Mouse (Mus musculus) MEL (cell line): ENCODE measurements around the gene Apod. TPM values are rescaled to one million over a fixed set of nuclear protein-coding genes. Genes with fewer than 3 reads are reported as not detected.

Source experiments
- DNase-seq: peaks from one replicate; pipeline ENCODE4 v3.0.0; 2011; ENCODE audit warnings: low read depth, low spot score
- H3K27ac ChIP-seq: 2 replicates; pipeline ENCODE4 v1.5.1; 2012; ENCODE audit warnings: low read depth, mild to moderate bottlenecking, control low read depth, low read length, moderate library complexity; ENCODE audit not compliant: control insufficient read depth
- H3K27me3 ChIP-seq, 2 experiments: fragments of 150-350 bp in 1 of 2; sonication (generic) in 1 of 2; 2 replicates each; pipeline ENCODE4 v1.6.1; 2012; ENCODE audit warnings: low read length in 2 of 2, mild to moderate bottlenecking in 2 of 2, improper control_type of control experiment in 1 of 2, moderate library complexity in 1 of 2; ENCODE audit not compliant: insufficient read depth in 2 of 2, control insufficient read depth in 1 of 2
- H3K36me3 ChIP-seq, 2 experiments: 2 replicates each; pipeline ENCODE4 v1.6.1; 2012 to 2014; ENCODE audit warnings: low read length in 2 of 2, improper control_type of control experiment in 1 of 2, inconsistent platforms in 1 of 2, mild to moderate bottlenecking in 1 of 2; ENCODE audit not compliant: insufficient read depth in 2 of 2, control insufficient read depth in 1 of 2
- H3K4me1 ChIP-seq, 2 experiments: fragments of 150-350 bp in 1 of 2; sonication (generic) in 1 of 2; 2 replicates each; pipeline ENCODE4 v1.6.1; 2012; ENCODE audit warnings: low read length in 2 of 2, improper control_type of control experiment in 1 of 2, mild to moderate bottlenecking in 1 of 2; ENCODE audit not compliant: insufficient read depth in 2 of 2, control insufficient read depth in 1 of 2
- H3K4me3 ChIP-seq, 2 experiments: fragments of 150-350 bp in 1 of 2; sonication (generic) in 1 of 2; 2 replicates each; pipeline ENCODE4 v1.5.1; 2012; ENCODE audit warnings: low read depth in 2 of 2, low read length in 2 of 2, mild to moderate bottlenecking in 2 of 2, moderate library complexity in 2 of 2, control low read depth in 1 of 2, improper control_type of control experiment in 1 of 2; ENCODE audit not compliant: control insufficient read depth in 1 of 2, insufficient read depth in 1 of 2
- H3K79me2 ChIP-seq: 2 replicates; pipeline ENCODE4 v1.6.1; 2012; ENCODE audit warnings: mild to moderate bottlenecking, low read length, moderate library complexity; ENCODE audit not compliant: control insufficient read depth, poor library complexity, insufficient read depth
- H3K9ac ChIP-seq: 2 replicates; pipeline ENCODE4 v1.6.1; 2012; ENCODE audit warnings: low read depth, mild to moderate bottlenecking, control low read depth, low read length, moderate library complexity; ENCODE audit not compliant: control insufficient read depth, poor library complexity, severe bottlenecking
- H3K9me3 ChIP-seq: fragments of 150-350 bp; sonication (generic); replicated peaks from 2 replicates; pipeline ENCODE4 v1.6.1; 2012; ENCODE audit warnings: mild to moderate bottlenecking, low read length, improper control_type of control experiment, moderate library complexity; ENCODE audit not compliant: insufficient read depth
- CTCF ChIP-seq, 3 experiments: IDR thresholded peaks in 2 of 3; conservative IDR thresholded peaks in 1 of 3; 2 replicates each; pipeline ENCODE4 v1.5.1; 2011 to 2012; ENCODE audit warnings: low read length in 3 of 3, low read depth in 2 of 3, mild to moderate bottlenecking in 2 of 3, improper control_type of control experiment in 1 of 3, inconsistent platforms in 1 of 3, mixed read lengths in 1 of 3, moderate library complexity in 1 of 3; ENCODE audit not compliant: control insufficient read depth in 1 of 3, insufficient read depth in 1 of 3, poor library complexity in 1 of 3, severe bottlenecking in 1 of 3
- E2F4 ChIP-seq: IDR thresholded peaks from 2 replicates; pipeline ENCODE4 v1.6.1; 2011; ENCODE audit warnings: low read depth, low read length, improper control_type of control experiment, borderline replicate concordance
- ETS1 ChIP-seq: IDR thresholded peaks from 2 replicates; pipeline ENCODE4 v1.6.1; 2012; ENCODE audit warnings: low read depth, mild to moderate bottlenecking, inconsistent platforms, low read length, improper control_type of control experiment, moderate library complexity
- GATA1 ChIP-seq: IDR thresholded peaks from 2 replicates; pipeline ENCODE4 v1.6.1; 2011; ENCODE audit warnings: low read depth, low read length, improper control_type of control experiment
- HCFC1 ChIP-seq: IDR thresholded peaks from 2 replicates; pipeline ENCODE4 v1.6.1; 2012; ENCODE audit warnings: low read depth, mild to moderate bottlenecking, inconsistent platforms, low read length, improper control_type of control experiment, moderate library complexity
- JUND ChIP-seq: IDR thresholded peaks from 2 replicates; pipeline ENCODE4 v1.6.1; 2011; ENCODE audit warnings: low read depth, mild to moderate bottlenecking, improper control_type of control experiment, low read length
- KAT2A ChIP-seq: conservative IDR thresholded peaks from 2 replicates; pipeline ENCODE4 v1.6.1; 2012; ENCODE audit warnings: low read depth, low read length, improper control_type of control experiment, inconsistent platforms
- MAX ChIP-seq: IDR thresholded peaks from 2 replicates; pipeline ENCODE4 v1.6.1; 2011; ENCODE audit warnings: low read length, improper control_type of control experiment
- MEF2A ChIP-seq: IDR thresholded peaks from 2 replicates; pipeline ENCODE4 v1.6.1; 2014; ENCODE audit warnings: low read depth, mild to moderate bottlenecking, inconsistent platforms, low read length, improper control_type of control experiment; ENCODE audit not compliant: poor library complexity, insufficient replicate concordance, severe bottlenecking; ENCODE audit errors: extremely low read depth
- MXI1 ChIP-seq: IDR thresholded peaks from 2 replicates; pipeline ENCODE4 v1.6.1; 2011; ENCODE audit warnings: mild to moderate bottlenecking, low read depth, low read length, improper control_type of control experiment
- MYB ChIP-seq: IDR thresholded peaks from 2 replicates; pipeline ENCODE4 v1.6.1; 2011; ENCODE audit warnings: mild to moderate bottlenecking, low read depth, low read length, improper control_type of control experiment
- MYC ChIP-seq: IDR thresholded peaks from 2 replicates; pipeline ENCODE4 v1.6.1; 2011; ENCODE audit warnings: low read depth, mild to moderate bottlenecking, low read length, improper control_type of control experiment, moderate library complexity
- POLR2A ChIP-seq, 2 experiments: IDR thresholded peaks; 2 replicates each; pipeline ENCODE4 v1.6.1; 2011 to 2012; ENCODE audit warnings: low read length in 2 of 2, mild to moderate bottlenecking in 2 of 2, control low read depth in 1 of 2, improper control_type of control experiment in 1 of 2, low read depth in 1 of 2, moderate library complexity in 1 of 2; ENCODE audit not compliant: control insufficient read depth in 1 of 2, insufficient read depth in 1 of 2, poor library complexity in 1 of 2
- POLR2AphosphoS2 ChIP-seq: IDR thresholded peaks from 2 replicates; pipeline ENCODE4 v1.6.1; 2011; ENCODE audit warnings: low read length, improper control_type of control experiment
- POLR2AphosphoS5 ChIP-seq: IDR thresholded peaks from 2 replicates; pipeline ENCODE4 v1.6.1; 2012; ENCODE audit warnings: low read depth, borderline replicate concordance, mild to moderate bottlenecking, inconsistent platforms, low read length, moderate library complexity, mixed read lengths
- RAD21 ChIP-seq: IDR thresholded peaks from 2 replicates; pipeline ENCODE4 v1.6.1; 2011; ENCODE audit warnings: mild to moderate bottlenecking, low read depth, low read length, improper control_type of control experiment
- RCOR1 ChIP-seq: IDR thresholded peaks from 2 replicates; pipeline ENCODE4 v1.6.1; 2012; ENCODE audit warnings: low read depth, mild to moderate bottlenecking, inconsistent platforms, low read length, improper control_type of control experiment
- SMC3 ChIP-seq: IDR thresholded peaks from 2 replicates; pipeline ENCODE4 v1.6.1; 2011; ENCODE audit warnings: low read depth, low read length, improper control_type of control experiment
- TCF12 ChIP-seq: IDR thresholded peaks from 2 replicates; pipeline ENCODE4 v1.6.1; 2014; ENCODE audit warnings: low read depth, mild to moderate bottlenecking, inconsistent platforms, low read length, improper control_type of control experiment, moderate library complexity
- UBTF ChIP-seq: IDR thresholded peaks from 2 replicates; pipeline ENCODE4 v1.6.1; 2012; ENCODE audit warnings: low read depth, mild to moderate bottlenecking, inconsistent platforms, low read length, improper control_type of control experiment, moderate library complexity, borderline replicate concordance; ENCODE audit not compliant: insufficient read depth
- ZC3H11A ChIP-seq: IDR thresholded peaks from 2 replicates; pipeline ENCODE4 v1.6.1; 2012; ENCODE audit warnings: low read depth, mild to moderate bottlenecking, inconsistent platforms, low read length, improper control_type of control experiment
- ZKSCAN1 ChIP-seq: IDR thresholded peaks from 2 replicates; pipeline ENCODE4 v1.6.1; 2012; ENCODE audit warnings: low read depth, mild to moderate bottlenecking, inconsistent platforms, low read length, improper control_type of control experiment, moderate library complexity
- ZMIZ1 ChIP-seq: IDR thresholded peaks from 2 replicates; pipeline ENCODE4 v1.6.1; 2012; ENCODE audit warnings: low read depth, mild to moderate bottlenecking, inconsistent platforms, low read length, improper control_type of control experiment, moderate library complexity
- polyA plus RNA-seq, 2 experiments: library from polyadenylated mRNA; stranded (reverse) in 1 of 2; unstranded in 1 of 2; fragments of >175 nt in 1 of 2; fragments of >200 nt in 1 of 2; gene quantifications; 2 replicates each; pipeline versions ENCODE4 v1.2.1 to v1.2.4; 2012; ENCODE audit warnings: low replicate concordance in 2 of 2, low read depth in 1 of 2; ENCODE audit not compliant: insufficient read length in 2 of 2, insufficient read depth in 1 of 2, missing spikeins in 1 of 2
- total RNA-seq: library from RNA; depleted of rRNA; stranded (reverse); fragments of 300-350 nt; gene quantifications from 2 replicates; pipeline ENCODE4 v1.2.3, GENCODE M21; 2012

Gene Apod
- total and polyA plus RNA-seq, 3 experiments = not detected

DNA sequence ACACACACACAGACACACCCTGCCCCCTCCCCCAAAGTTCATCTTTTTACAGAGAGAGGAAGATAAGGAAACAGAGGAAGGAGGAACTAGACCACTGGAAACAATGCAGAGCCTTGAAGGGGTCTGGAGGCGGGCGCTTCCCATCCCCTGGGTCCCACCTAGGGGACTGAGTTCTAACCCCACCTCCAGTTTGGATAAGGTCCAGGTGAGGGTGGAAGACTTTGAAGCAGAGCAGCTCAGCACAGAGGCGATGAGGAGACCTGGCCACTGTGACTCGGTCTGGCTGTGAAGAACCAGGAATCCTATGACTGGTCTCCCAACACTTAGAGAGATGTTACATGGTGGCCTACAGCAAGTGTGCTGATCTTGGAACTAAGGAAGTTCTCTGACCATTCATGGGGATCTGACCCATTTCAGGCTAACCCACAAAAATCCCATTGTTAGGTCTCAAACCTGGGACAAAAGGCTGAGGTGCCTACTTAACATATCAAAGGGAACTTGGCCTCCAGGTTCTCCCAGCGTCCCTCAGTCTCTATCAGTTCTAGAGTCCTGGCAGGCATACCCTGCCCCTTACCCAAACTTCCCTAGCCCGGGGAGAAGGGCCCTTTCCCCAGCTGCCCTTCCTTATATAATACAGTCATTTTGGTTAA, 13.6 kb downstream of the Apod start:
- no peaks in the 10 kb centered on the region for H3K4me1 ChIP-seq
- no peak for TF ChIP-seq TCF12
- no peak for TF ChIP-seq MYB
- no peak for TF ChIP-seq CTCF (IDR thresholded peaks at IDR 0.05 in 2 of 3, conservative IDR thresholded peaks at IDR 0.05 in 1 of 3; ENCODE audit: control insufficient read depth in 1 of 3, insufficient read depth in 1 of 3, low read depth in 2 of 3, low read length in 3 of 3, poor library complexity in 1 of 3, severe bottlenecking in 1 of 3)
- no peak for TF ChIP-seq ZC3H11A
- TF ChIP-seq MXI1 = no peak
- TF ChIP-seq POLR2A (IDR thresholded peaks at IDR 0.05; ENCODE audit: control insufficient read depth in 1 of 2, insufficient read depth in 1 of 2, low read depth in 1 of 2, low read length in 2 of 2, poor library complexity in 1 of 2) = no peak
- TF ChIP-seq SMC3 = no peak
- TF ChIP-seq JUND = no peak
- TF ChIP-seq, all 39 proteins: peak for 0
- no peak for DNase-seq
- no peak overlapping the region for H3K9ac ChIP-seq
- H3K9me3 ChIP-seq = no peaks in the 10 kb centered on the region
- no peak overlapping the region for H3K27ac ChIP-seq
- H3K27me3 ChIP-seq = peaks cover 0 to 1% of the 10 kb centered on the region in 2 experiments; a peak in 3 of 4 replicates
- no peaks in the 10 kb centered on the region for H3K36me3 ChIP-seq
- H3K4me3 ChIP-seq = no peak overlapping the region
- H3K79me2 ChIP-seq = no peaks in the 10 kb centered on the region

DNA sequence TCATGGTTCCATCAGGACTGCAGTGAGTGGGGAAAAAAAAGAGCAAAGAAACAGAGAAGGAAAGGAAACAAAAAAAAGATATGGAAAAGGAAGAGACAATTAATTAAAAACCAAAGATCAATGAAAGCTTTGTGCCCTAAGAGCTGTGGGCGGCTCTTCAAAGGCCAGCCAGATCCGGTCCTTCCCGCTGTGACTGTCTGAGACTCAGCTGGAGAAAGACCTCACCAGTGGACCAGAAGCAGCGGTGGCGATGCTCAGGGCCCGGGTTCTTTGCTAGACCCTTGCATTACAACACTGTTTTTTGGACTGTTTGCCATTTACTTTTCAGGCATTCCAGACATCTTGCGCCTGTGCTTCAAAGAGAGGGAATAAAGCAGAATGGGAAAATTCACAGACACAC, 14.1 kb downstream of the Apod start:
- H3K79me2 ChIP-seq = no peaks in the 10 kb centered on the region
- TF ChIP-seq CTCF (IDR thresholded peaks at IDR 0.05 in 2 of 3, conservative IDR thresholded peaks at IDR 0.05 in 1 of 3; ENCODE audit: control insufficient read depth in 1 of 3, insufficient read depth in 1 of 3, low read depth in 2 of 3, low read length in 3 of 3, poor library complexity in 1 of 3, severe bottlenecking in 1 of 3) (no peak), POLR2AphosphoS5 (no peak), ZKSCAN1 (no peak), MAX (no peak), UBTF (no peak), E2F4 (no peak), POLR2AphosphoS2 (no peak)
- TF ChIP-seq, all 39 proteins: peak for 0
- Histone ChIP-seq H3K27ac (no peak overlapping the region), H3K27me3 (no peaks in the 10 kb centered on the region; a peak in 3 of 4 replicates), H3K36me3 (no peaks in the 10 kb centered on the region), H3K9ac (no peak overlapping the region), H3K4me1 (no peaks in the 10 kb centered on the region), H3K4me3 (no peak overlapping the region), H3K9me3 (no peaks in the 10 kb centered on the region)
- no peak for DNase-seq

DNA sequence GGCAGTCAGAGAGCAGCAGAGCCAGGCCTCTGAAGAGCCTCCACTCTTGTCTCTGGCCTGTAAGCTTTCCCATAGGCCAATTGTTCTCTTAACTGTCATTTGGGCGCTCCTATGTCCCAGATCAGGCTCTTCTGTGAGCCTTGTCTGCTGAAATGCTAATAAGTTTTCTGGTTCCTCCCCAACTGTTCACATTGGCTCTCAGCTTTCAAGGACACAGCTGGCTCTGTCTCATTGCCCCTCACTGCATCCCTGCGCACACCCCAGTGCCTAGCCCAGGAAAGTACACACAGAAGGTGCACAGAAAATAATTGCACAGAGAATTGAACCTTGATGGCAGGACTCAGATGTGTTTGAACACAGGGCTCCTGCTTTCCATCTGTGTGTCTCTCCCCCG, 14.7 kb downstream of the Apod start:
- H3K4me1 ChIP-seq = no peaks in the 10 kb centered on the region
- H3K27ac ChIP-seq = no peak overlapping the region
- no peaks in the 10 kb centered on the region; a peak in 1 of 4 replicates for H3K27me3 ChIP-seq
- no peaks in the 10 kb centered on the region for H3K79me2 ChIP-seq
- H3K4me3 ChIP-seq = no peak overlapping the region
- TF ChIP-seq KAT2A (no peak), JUND (no peak), ETS1 (no peak), RAD21 (no peak), RCOR1 (no peak), SMC3 (no peak), TCF12 (no peak), GATA1 (no peak), ZMIZ1 (no peak), MYB (no peak), MYC (no peak), UBTF (no peak), HCFC1 (no peak), MEF2A (no peak)
- TF ChIP-seq, all 39 proteins: peak for 0
- no peak for DNase-seq
- no peak overlapping the region for H3K9ac ChIP-seq
- no peaks in the 10 kb centered on the region for H3K9me3 ChIP-seq
- H3K36me3 ChIP-seq = no peaks in the 10 kb centered on the region
